Mouse (Mus musculus): ENCODE data around the gene Mon1a.

- TF ChIP-seq CTCF (IDR thresholded peaks at IDR 0.05; ENCODE audit: borderline replicate concordance, insufficient read depth, low read length) (no peak), POLR2A (IDR thresholded peaks at IDR 0.05; ENCODE audit: low read depth, low read length) (peak; percentile 88)
Observed at GRCm38 (mm10) chr9:107950460-107951355, 62.8 kb downstream of the Mon1a start.

All from embryonic fibroblast, embryonic 13.5 days (primary cell).